Mouse (Mus musculus) neural tube, embryonic 10.5 days (tissue): ENCODE measurements around the gene Olfr1183.
"Not testable (repeated sequence)": the region's sequence is repeated elsewhere in the genome, so short reads cannot be mapped to it uniquely, and the experiment has no call there.

ENCODE experiments used
- DNase-seq: peaks from one replicate; pipeline ENCODE4 v3.0.0-alpha.2; 2017; ENCODE audit warnings: low spot score; ENCODE audit errors: extremely low spot score

Olfr1183 gene

DNA sequence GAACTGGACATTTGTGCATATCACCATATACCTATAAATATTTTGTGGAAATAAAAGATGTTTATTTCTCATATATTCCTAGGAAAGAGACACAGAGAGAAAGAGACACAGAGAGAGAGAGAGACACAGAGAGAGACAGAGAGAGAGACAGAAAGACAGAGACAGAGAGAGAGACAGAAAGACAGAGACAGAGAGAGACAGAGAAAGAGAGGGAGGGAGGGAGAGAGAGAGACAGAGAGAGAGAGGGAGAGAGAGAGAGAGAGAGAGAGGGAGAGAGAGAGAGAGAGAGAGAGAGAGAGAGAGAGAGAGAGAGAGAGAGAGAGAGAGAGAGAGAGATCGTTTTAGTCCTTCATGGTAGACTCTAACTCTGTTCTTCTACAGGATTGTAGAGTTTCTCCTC, at the start of gene Olfr1183:
Gene Olfr1183, plus strand, starts transcription at position 301 of the 400 bp plus-strand sequence.
- not testable (repeated sequence) for DNase-seq

- DNase-seq, result no peak
Observed at GRCm38 (mm10) chr2:88406353-88406752, 48.3 kb upstream of the Olfr1183 start, which contains the start of gene Olfr1179. TSS of gene Olfr1179 (minus strand) at chr2:88406453.

GRCm38 (mm10) chr2:88419051-88419450, 35.6 kb upstream of the Olfr1183 start, which contains the start of gene Olfr1180:
TSS of gene Olfr1180 (minus strand) at chr2:88419151.
- DNase-seq, result no peak

DNA sequence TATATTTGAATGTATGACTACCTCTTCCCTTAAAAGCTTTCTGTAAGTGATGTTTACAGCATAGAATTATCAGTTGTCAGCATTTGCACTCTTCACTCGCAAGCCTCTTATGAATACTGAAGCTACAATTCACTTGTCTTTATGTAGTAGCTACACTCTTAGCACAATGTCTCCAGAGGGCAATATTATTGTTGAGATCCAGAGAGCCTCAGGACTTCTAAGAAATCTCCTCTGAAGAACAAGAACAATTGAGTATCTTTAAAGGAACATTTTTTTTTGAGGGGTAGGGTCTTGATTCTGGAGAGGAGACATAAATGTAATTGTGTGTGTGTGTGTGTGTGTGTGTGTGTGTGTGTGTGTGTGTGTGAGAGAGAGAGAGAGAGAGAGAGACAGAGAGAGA, 28.6 kb upstream of the Olfr1183 start, which contains the start of gene Olfr1181:
Gene Olfr1181, minus strand, starts transcription at position 101 of the 400 bp plus-strand sequence.
- no peak for DNase-seq

DNA sequence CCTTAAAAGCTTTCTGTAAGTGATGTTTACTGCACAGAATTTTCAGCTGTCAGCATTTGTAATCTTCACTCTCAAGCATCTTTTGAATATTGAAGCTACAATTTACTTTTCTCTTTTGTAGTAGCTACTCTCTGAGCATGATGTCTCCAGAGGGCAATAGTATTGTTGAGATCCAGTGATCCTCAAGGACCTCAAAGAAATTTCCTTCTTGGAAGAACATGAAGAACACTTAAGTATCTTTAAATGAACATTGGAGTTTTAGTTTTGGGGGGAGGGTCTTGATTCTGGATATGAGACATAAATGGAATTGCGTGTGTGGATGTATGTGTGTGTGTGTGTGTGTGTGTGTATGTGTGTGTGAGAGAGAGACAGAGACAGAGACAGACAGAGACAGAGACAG, 5.6 kb upstream of the Olfr1183 start, which contains the start of gene Gm13757:
Gene Gm13757, minus strand, starts transcription at position 101 of the 400 bp plus-strand sequence.
- no peak for DNase-seq

GRCm38 (mm10) chr2:88483298-88483697, 28.6 kb downstream of the Olfr1183 start, which contains the start of gene Olfr1184:
TSS of gene Olfr1184 (plus strand) at chr2:88483598.
- DNase-seq, result no peak

DNA sequence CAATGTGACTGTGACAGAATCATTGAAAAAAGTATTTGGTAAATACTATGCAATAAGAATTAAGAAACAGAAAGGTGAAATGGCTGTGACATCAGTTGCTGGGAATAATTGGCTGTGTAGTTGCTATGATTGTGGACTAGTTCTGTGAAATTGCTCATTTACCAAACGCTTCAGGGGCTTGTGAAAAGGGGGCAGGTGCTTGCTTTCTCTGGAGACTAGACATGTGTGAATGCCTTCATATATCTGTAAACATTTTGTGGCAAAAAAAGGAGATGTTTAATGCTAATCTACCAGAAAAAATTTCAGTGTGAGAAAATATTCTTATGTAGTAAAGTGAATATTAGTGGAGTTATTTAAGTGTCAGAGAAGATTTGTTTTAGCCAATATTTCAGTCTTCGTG, 38.4 kb downstream of the Olfr1183 start, which contains the start of gene Olfr1185-ps1:
Gene Olfr1185-ps1, plus strand, starts transcription at position 301 of the 400 bp plus-strand sequence.
- DNase-seq, result no peak

GRCm38 (mm10) chr2:88518251-88518650, 63.6 kb downstream of the Olfr1183 start, which contains the start of gene Olfr1186:
TSS of gene Olfr1186 (plus strand) at chr2:88518551.
- no peak for DNase-seq
